Mouse (Mus musculus): ENCODE measurements around the gene Thbs1. TPM values are rescaled to one million over a fixed set of nuclear protein-coding genes. Genes with fewer than 3 reads are reported as not detected.

Gene Thbs1
- total RNA-seq, 2 experiments from 2014 or later, result 1.7 to 2.0 TPM

DNA sequence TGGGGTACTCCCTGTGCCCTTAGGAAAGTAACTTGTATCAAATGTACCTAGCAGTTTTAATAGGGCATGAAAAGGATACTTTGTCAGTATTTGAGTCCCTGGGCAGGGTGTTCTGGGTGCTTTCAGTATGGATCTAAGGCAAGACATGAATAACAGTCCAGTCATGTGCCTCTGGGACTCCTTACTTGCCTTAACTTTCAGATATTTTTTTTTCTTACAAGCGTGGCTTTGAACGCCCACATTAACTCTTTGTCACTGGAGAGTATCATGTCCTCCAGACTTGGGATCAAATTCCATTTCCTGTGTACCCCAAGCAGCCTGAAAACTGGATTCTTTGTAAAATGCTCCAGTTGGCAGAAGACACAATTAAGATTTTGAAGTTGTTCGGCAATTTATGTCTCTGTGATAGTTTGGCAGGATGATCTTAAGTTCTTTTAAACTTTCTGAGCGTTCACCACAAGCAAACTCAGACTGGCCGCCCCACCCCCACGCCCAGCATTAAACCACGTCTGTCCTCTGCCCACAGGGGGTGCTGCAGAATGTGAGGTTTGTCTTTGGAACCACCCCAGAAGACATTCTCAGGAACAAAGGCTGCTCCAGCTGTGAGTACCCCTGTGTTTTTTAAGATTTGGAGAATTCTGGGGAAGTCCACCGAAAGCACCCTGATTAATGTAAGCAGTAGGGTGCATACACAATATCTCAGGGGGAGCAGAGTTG lies 2.3 kb downstream of the Thbs1 start:
- no peak for DNase-seq (ENCODE audit: low spot score in 2 of 2)

DNA sequence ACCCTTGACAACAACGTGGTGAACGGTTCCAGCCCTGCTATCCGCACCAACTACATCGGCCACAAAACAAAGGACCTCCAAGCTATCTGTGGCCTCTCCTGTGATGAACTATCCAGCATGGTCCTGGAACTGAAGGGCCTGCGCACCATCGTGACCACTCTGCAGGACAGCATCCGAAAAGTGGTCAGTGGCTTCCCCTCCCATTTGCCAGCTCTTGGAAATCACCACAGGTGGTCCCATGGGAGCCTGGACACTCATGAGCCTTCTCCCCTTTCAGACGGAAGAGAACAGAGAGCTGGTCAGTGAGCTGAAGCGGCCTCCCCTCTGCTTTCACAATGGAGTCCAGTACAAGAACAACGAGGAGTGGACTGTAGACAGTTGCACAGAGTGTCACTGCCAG lies 3.0 kb downstream of the Thbs1 start:
- no peak for DNase-seq (ENCODE audit: low spot score in 2 of 2)

DNA sequence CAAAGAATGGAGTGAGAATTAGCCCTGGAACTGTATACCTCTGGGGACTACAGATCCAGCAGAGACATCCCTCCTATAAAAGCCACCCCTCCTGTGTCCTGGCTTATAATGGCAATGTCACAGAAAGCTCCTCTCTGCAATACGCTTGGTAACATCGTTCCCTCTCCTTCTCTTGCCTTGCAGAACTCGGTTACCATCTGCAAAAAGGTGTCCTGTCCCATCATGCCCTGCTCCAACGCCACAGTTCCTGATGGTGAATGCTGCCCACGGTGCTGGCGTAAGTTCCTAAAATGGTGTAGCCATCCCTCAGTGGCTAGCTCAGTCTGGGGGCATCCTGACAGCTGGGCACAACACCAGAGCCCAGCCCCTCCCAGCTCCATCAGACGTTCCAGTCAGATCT lies 4.0 kb downstream of the Thbs1 start:
- no peak for DNase-seq (ENCODE audit: low spot score in 2 of 2)

DNA sequence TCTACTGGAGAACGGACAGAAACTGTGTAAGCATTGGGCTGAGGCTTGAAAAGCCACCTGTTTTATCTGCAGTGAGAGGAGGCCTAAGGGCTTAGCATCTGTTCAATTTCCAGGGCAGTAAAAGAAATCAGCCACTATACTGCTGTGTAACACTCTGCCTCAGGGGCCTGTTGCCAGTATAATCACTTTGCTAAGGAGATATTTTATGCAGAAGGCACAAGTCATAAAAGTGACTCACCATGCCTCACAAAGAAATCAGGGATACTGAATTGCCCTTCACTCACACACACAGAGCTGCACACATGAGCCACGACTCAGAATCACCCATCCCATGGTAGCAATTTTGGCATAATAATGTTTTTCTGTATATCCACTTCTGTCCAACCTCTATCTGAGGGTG lies 4.5 kb downstream of the Thbs1 start:
- no peak for DNase-seq (ENCODE audit: low spot score in 2 of 2)

DNA sequence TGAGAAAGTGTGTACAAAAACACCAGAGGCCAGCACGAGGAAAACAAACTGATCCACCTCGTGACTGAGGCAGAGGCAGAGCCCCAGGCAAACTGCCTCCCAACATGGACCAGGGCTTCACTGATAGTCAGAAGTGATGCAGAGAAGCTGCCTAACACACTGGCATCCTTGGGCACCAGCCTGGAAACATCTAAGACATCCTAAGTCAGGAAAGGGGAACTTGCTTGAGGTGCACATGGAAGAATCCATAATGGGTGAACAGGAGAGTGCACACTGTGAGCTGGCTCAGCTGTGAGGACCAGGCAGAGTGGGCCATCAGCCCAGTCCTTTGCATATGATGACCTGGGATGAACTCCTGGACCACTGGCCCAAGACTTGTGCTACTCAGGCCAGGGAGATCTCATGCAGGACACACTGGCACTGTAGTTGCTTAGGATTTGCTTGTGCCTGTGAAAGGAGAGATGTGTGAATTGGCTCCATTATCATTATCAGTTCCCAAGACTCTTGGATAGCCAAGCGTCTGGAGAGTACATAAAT lies 5.1 kb downstream of the Thbs1 start:
- DNase-seq (ENCODE audit: low spot score in 2 of 2), result no peak

DNA sequence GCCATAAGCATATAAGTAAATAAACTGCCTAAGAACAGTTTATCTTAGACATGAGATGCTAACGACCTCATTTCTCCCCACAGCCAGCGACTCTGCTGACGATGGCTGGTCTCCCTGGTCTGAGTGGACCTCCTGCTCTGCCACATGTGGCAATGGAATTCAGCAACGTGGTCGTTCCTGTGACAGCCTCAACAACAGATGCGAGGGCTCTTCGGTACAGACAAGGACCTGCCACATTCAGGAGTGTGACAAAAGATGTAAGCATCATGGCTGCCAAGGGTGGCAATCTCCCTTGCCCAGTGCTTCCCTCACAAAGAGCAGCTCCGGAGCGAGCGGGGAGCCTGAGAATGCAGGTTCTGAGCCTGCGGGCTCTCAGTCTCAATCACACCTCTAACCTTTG lies 5.7 kb downstream of the Thbs1 start:
- no peak for DNase-seq (ENCODE audit: low spot score in 2 of 2)

DNA sequence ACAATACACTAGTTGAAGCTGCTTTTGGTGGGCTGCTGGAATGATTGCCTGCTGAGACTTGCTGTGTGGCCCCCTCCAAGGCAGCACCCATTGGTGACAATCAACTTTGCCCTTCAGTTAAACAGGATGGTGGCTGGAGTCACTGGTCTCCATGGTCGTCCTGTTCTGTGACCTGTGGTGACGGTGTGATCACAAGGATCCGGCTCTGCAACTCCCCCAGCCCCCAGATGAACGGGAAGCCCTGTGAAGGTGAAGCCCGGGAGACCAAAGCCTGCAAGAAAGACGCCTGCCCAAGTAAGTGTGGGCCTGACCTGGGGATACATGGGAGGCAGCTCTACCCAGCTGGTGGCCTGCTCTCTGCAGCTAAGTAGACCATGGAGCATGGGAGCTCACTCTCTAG lies 6.4 kb downstream of the Thbs1 start:
- no peak for DNase-seq (ENCODE audit: low spot score in 2 of 2)

DNA sequence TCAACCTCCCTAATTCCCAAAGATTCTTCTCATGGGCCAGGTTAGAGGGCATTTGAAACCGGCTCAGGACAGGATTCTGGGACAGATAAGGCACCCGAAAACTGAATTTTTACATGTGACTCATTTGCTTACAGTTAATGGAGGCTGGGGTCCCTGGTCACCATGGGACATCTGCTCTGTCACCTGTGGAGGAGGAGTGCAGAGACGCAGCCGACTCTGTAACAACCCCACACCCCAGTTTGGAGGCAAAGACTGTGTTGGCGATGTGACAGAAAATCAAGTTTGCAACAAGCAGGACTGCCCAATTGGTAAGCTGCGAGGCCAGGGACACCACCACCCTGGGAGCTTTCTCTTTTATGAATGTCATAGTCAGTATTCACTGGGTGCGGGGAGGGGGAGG lies 6.8 kb downstream of the Thbs1 start:
- DNase-seq (ENCODE audit: low spot score in 2 of 2), result no peak

DNA sequence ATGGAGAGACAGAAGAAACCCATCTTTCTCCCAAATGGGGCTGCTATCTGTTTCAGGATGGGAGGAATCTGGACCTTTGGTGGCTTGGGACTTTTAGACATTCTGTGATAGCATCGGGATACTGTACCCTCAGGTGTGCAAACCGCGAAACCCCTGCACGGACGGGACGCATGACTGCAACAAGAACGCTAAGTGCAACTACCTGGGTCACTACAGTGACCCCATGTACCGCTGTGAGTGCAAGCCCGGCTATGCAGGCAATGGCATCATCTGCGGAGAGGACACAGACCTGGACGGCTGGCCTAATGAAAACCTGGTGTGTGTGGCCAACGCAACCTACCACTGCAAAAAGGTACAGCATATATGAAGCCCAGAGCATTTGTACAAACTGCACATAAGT lies 8.0 kb downstream of the Thbs1 start:
- DNase-seq (ENCODE audit: low spot score in 2 of 2), result no peak

DNA sequence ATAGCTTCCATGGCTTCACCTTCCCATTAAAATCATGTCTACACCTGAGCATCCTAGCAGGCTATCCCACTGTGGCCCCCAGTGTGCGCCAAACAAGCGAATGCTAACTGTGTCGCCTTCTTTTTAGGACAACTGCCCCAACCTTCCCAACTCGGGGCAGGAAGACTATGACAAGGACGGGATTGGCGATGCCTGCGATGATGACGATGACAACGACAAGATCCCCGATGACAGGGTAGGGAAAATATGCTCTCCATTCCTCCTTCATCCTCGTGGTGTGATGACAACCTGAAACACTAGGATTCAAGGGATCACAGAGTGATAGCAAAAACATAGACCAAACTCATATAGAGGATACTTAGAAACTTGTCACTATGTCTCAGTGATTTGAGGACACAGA lies 8.4 kb downstream of the Thbs1 start:
- no peak for DNase-seq (ENCODE audit: low spot score in 2 of 2)

DNA sequence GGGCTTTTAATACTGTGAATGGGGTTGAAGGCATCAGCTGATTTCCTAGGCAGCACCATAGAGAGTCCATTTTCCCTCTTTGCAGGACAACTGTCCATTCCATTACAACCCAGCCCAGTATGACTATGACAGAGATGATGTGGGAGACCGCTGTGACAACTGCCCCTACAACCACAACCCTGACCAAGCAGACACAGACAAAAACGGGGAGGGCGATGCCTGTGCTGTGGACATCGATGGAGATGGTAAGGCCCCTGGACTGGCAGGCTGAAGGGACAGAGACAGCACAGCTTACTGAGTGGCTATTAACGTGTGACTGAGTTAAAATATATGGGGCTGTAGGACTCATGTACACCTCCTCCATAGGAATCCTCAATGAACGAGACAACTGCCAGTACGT lies 9.1 kb downstream of the Thbs1 start:
- no peak for DNase-seq (ENCODE audit: low spot score in 2 of 2)

DNA sequence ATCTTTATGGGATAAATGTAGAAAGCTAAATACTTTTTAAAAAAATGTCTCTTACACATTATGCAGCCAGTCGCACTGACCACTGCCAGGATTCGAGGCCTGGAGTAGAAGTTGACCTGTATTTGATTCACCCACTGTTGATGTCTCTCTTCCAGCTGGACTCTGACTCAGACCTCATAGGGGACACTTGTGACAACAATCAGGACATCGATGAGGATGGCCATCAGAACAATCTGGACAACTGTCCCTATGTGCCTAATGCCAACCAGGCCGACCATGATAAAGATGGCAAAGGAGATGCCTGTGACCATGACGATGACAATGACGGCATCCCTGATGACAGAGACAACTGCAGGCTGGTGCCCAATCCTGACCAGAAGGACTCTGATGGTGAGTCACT lies 10.6 kb downstream of the Thbs1 start:
- DNase-seq (ENCODE audit: low spot score in 2 of 2), result no peak

DNA sequence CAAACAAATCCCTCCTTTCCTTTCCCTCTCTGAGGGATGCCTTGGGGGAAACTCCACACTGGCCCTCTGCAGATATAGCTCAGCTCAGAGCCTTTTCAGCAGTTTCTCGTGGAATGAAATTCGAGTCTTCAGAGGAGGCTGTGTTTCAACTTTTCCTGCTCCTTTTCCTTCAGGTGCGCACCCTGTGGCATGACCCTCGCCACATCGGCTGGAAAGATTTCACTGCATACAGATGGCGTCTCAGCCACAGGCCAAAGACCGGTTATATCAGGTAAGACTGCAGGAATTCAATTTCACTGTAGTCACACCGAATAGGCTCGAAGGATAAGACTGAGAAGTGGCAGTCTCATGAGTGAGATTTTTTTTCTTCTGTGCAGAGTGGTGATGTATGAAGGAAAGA lies 12.1 kb downstream of the Thbs1 start:
- DNase-seq (ENCODE audit: low spot score in 2 of 2), result no peak

DNA sequence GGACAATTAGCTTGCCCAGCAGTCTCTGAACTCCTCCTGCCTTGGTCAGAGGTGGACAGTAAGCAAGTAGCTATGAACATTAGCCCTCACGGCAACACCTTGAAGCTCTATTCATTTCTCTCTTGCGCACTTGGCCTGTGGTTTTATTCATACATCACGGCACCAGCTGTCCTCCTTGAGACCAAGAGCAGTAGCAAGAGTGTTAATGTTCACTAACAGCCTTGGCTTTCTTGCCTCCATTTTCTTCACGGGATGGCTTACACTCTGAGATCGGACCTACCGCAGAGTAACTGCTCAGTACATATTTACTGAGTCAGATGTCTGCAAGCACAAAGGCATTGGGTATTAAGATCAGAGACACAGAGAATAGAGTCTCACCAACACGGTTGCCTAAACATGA lies 12.8 kb downstream of the Thbs1 start:
- DNase-seq (ENCODE audit: low spot score in 2 of 2), result no peak

DNA sequence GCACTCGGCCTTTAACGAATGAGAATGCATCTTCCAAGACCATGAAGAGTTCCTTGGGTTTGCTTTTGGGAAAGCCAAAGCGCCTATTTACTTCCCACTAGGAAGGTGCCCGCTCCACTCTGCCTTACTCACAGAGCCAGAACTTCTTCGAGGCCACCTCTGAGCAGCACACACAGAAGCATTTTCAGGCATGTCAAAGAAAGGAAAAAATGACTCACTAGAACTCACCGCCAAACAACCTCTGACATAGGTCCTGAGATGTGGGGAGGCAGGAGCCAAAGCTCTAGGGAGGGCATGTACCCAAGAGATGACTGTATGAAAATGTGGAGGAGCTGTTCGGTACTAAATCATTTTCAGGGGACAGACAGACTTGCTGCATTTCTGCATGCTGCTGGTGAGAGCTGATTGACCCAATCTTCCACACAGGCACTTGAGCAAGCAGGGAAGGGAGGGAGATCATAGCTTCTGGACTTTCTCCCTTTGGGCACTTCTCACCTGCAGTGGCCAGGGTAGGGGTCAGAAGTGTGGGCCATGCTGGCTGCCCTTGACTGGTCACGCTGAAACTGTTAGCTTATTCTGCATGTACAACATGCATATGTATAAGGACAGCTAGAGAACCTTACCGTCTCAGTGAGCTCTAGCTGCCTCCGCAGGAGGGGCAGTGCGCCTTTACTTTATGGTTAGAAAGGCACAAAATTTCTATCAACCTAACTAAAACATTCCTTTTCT lies 13.7 kb downstream of the Thbs1 start:
- no peak for DNase-seq (ENCODE audit: low spot score in 2 of 2)

DNA sequence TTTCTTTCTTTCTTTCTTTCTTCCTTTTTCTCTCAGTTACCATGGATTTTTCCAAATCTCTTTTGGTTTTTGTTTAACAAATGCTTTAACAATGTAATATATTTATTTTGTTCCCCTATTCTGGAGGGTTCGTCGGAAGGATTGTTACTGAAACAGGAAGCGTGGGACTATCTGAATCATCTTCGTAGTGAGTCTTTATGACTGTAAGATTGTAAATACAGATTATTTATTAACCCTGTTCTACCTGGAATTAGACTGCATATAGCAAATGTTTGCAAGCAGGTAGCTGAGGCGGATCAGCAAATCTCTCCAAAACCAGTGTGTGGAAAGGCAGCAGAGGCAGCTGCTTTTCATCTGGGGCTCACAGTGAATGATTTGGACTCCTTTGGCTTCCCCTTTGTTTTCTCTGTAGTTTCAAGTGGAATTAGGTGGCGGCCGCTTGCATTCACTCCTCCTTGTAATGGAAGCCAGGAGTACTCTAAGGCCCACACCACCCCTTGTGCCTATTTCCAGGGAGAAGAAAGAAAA lies 14.3 kb downstream of the Thbs1 start:
- no peak for DNase-seq (ENCODE audit: low spot score in 2 of 2)

DNA sequence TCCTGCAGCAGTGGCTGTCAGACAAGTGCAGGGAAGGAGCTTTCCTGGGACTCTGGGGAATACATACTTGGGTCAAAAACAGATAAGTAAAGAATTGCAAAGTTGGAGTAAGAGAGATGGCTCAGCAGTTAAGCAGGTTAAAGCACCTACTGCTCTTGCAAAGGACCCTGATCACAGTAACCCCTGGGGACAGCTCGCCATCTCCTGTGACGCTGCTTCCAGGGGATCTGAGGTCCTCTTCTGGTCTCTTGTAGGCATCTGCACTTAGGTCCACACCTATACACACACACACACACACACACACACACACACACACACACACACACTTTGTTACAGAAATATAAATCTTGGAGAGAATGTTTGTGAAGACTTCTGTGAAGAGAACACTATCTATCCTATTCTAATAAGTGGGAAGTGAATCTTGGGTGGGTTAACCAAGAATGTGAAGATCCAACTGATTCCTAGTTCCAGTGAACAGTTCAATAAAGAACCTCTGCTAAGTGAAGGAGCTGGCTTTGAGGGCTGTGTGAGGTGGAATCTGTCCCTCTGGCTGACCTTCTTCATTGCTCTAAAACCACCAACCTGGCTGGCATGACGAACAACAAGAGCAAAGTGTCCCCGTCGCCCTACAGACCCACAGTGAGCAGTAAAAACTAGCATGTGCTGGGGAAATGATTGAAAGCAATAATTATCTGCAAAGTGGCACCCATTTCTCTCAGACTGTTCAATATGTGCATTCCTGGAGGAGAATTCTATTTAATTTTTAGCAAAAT lies 16.0 kb downstream of the Thbs1 start:
- no peak for DNase-seq (ENCODE audit: low spot score in 2 of 2)

DNA sequence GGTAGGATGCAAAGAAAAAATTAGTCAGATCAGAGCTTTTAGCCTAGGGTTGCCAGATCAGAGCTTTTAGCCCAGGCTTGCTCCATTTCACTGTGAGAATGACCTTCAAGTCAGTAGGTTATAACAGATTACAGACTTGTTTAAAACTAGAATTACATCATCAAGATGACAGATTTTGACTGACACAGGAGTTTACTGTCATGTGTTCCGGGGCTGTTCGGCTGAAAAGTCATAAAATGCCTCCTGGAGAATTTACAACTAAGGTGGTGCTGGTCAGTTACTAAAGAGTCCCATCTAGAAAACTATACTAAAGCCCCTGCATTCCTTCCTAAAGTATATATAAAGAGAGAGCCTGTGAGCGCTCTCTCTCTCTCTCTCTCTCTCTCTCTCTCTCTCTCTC lies 16.6 kb downstream of the Thbs1 start:
- DNase-seq (ENCODE audit: low spot score in 2 of 2), result no peak

DNA sequence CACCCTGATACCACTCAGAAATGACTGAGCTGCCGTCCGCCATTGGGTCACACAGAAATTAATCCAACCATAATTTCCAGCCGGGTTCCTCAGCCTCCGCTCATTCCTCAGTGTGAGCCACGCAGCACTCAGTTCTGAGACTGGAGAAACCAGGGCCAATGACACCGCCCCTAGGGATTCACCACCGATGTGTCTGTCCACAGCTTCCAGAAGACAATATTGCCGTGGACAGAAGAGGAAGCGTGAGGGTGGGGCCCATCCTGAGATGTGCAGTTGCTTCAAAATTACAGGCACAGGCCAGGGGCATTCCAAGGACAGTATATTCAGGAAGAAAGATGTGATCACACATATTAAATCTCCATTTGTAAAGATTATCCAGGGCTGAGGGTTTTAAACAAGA lies 25.4 kb downstream of the Thbs1 start:
- DNase-seq (ENCODE audit: low spot score in 2 of 2), result no peak

DNA sequence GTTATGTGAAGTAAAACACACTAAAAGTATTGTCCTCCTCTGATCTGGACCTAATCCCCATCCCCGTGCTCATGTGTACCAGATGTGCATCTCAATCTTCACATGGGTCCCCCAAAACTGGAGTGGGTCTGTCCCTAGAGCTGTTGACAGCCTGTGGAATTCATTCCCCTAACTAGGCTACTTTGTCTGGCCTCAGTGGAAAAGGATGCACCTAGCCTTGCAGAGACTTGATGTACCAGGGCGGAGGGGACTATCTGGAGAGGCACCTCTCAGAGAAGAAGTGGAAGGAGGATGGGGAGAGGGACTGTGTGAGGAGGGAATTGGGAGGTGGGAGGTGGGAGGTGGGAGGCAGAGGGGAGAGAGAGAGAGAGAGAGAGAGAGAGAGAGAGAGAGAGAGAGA lies 26.1 kb downstream of the Thbs1 start:
- DNase-seq (ENCODE audit: low spot score in 2 of 2), result no peak

DNA sequence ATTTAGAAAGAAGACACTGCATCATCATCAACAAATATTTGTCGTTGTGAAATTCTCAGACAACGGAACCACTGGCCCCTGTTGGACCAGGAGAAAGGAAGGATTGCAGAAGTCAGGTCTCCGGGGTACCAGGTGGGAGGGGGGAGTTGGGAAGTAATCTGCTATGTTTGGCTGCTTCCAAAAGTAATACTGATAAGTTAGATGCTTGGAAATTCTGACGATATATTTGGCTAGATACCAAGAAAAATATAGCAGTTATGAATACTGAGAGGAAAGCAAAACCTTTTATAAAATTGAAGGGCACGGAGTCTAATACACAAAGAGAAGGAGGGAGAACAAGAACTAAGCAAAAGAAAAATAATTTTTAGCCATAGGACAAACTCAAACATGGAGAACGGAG lies 27.6 kb downstream of the Thbs1 start:
- no peak for DNase-seq (ENCODE audit: low spot score in 2 of 2)

DNA sequence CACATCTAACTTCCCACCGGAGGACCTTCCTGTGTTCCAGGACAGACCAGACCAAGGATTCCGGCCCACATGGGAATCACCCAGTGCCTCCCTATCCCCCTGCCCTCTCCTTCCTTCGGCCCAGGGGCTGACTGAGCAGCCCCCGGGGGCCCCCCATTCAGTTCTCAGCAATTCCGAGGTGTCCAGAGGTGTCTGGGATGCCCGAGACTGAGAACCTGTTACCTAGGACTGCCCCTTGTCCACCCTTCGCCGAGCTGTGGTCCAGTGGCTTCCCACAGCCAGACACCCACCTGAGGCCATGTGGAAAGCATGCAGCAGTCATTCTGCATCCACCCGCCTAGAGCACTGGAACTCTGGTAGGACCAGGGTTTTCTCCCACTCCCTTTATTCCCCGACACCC lies 30.0 kb downstream of the Thbs1 start:
- DNase-seq (ENCODE audit: low spot score in 2 of 2), result no peak
